Mouse (Mus musculus): ENCODE measurements around the gene Emc9. TPM values are rescaled to one million over a fixed set of nuclear protein-coding genes. Genes with fewer than 3 reads are reported as not detected.

Gene Emc9
- polyA plus RNA-seq, 1 experiment from 2014 or later, result 6.4 TPM

GRCm38 (mm10) chr14:55584303-55584701 is 800 bp downstream of the Emc9 start:
- H3K36me3 ChIP-seq (ENCODE audit: control insufficient read depth, insufficient read depth, low read length), result peaks cover 2% of the 10 kb centered on the region; the same call in 1 of the 2 replicates
- H3K9me3 ChIP-seq (ENCODE audit: control insufficient read depth, low read length), result no peaks in the 10 kb centered on the region
- ATAC-seq (ENCODE audit: low FRiP score) (no peak), DNase-seq (ENCODE audit: low spot score) (no peak)
- WGBS, result 40% methylated on average over 5 of the region's 5 CpGs
- H3K9ac ChIP-seq (ENCODE audit: low read depth, low read length), result peak overlapping the region; percentile 70
- H3K27me3 ChIP-seq (ENCODE audit: control insufficient read depth, insufficient read depth, low read length), result no peaks in the 10 kb centered on the region
- no peak overlapping the region for H3K27ac ChIP-seq (ENCODE audit: low read depth, low read length)
- no peaks in the 10 kb centered on the region; the same call in 1 of the 2 replicates for H3K4me1 ChIP-seq (replicated peaks; ENCODE audit: control insufficient read depth, insufficient read depth, low read length)
- H3K4me3 ChIP-seq (ENCODE audit: low read depth, low read length), result peak overlapping the region; percentile 43
- H3K4me2 ChIP-seq (replicated peaks; ENCODE audit: low read depth, low read length), result peak overlapping the region; percentile 84

GRCm38 (mm10) chr14:55581981-55582681 is 3.0 kb downstream of the Emc9 start:
- H3K36me3 ChIP-seq (ENCODE audit: control insufficient read depth, insufficient read depth, low read length), result peaks cover 2% of the 10 kb centered on the region; the same call in 1 of the 2 replicates

GRCm38 (mm10) chr14:55580731-55581130 is 4.4 kb downstream of the Emc9 start:
- ATAC-seq (ENCODE audit: low FRiP score) (no peak), DNase-seq (ENCODE audit: low spot score) (no peak)
- H3K9me3 ChIP-seq (ENCODE audit: control insufficient read depth, low read length), result no peaks in the 10 kb centered on the region
- H3K4me1 ChIP-seq (replicated peaks; ENCODE audit: control insufficient read depth, insufficient read depth, low read length), result peaks cover 3% of the 10 kb centered on the region
- WGBS, result 94% methylated on average over 16 of the region's 16 CpGs
- no peak overlapping the region for H3K4me2 ChIP-seq (replicated peaks; ENCODE audit: low read depth, low read length)
- H3K36me3 ChIP-seq (ENCODE audit: control insufficient read depth, insufficient read depth, low read length), result peaks cover 2% of the 10 kb centered on the region; the same call in 1 of the 2 replicates
- H3K27me3 ChIP-seq (ENCODE audit: control insufficient read depth, insufficient read depth, low read length), result no peaks in the 10 kb centered on the region
- H3K4me3 ChIP-seq (ENCODE audit: low read depth, low read length), result no peak overlapping the region
- H3K27ac ChIP-seq (ENCODE audit: low read depth, low read length), result no peak overlapping the region
- H3K9ac ChIP-seq (ENCODE audit: low read depth, low read length), result no peak overlapping the region

More at GRCm38 (mm10) chr14:55581981-55582681, 3.0 kb downstream of the Emc9 start:
- H3K4me1 ChIP-seq (replicated peaks; ENCODE audit: control insufficient read depth, insufficient read depth, low read length), result peaks cover 3% of the 10 kb centered on the region
- 79% methylated on average over 9 of the region's 9 CpGs for WGBS
- no peak overlapping the region for H3K9ac ChIP-seq (ENCODE audit: low read depth, low read length)
- DNase-seq (ENCODE audit: low spot score) (no peak), ATAC-seq (ENCODE audit: low FRiP score) (no peak)
- H3K4me3 ChIP-seq (ENCODE audit: low read depth, low read length), result no peak overlapping the region
- no peaks in the 10 kb centered on the region for H3K9me3 ChIP-seq (ENCODE audit: control insufficient read depth, low read length)
- no peak overlapping the region for H3K27ac ChIP-seq (ENCODE audit: low read depth, low read length)
- no peaks in the 10 kb centered on the region for H3K27me3 ChIP-seq (ENCODE audit: control insufficient read depth, insufficient read depth, low read length)
- H3K4me2 ChIP-seq (replicated peaks; ENCODE audit: low read depth, low read length), result no peak overlapping the region

GRCm38 (mm10) chr14:55579511-55580496 is 5.3 kb downstream of the Emc9 start:
- H3K27me3 ChIP-seq (ENCODE audit: control insufficient read depth, insufficient read depth, low read length), result no peaks in the 10 kb centered on the region
- no peak overlapping the region for H3K4me3 ChIP-seq (ENCODE audit: low read depth, low read length)
- 86% methylated on average over 23 of the region's 23 CpGs for WGBS
- no peak overlapping the region for H3K4me2 ChIP-seq (replicated peaks; ENCODE audit: low read depth, low read length)
- H3K27ac ChIP-seq (ENCODE audit: low read depth, low read length), result no peak overlapping the region
- peaks cover 3% of the 10 kb centered on the region for H3K4me1 ChIP-seq (replicated peaks; ENCODE audit: control insufficient read depth, insufficient read depth, low read length)
- H3K9me3 ChIP-seq (ENCODE audit: control insufficient read depth, low read length), result no peaks in the 10 kb centered on the region
- ATAC-seq (ENCODE audit: low FRiP score) (no peak), DNase-seq (ENCODE audit: low spot score) (no peak)
- H3K36me3 ChIP-seq (ENCODE audit: control insufficient read depth, insufficient read depth, low read length), result peaks cover 2% of the 10 kb centered on the region; the same call in 1 of the 2 replicates
- H3K9ac ChIP-seq (ENCODE audit: low read depth, low read length), result no peak overlapping the region

GRCm38 (mm10) chr14:55578668-55579269 is 6.3 kb downstream of the Emc9 start:
- peaks cover 3% of the 10 kb centered on the region; the same call in 1 of the 2 replicates for H3K4me1 ChIP-seq (replicated peaks; ENCODE audit: control insufficient read depth, insufficient read depth, low read length)
- H3K9me3 ChIP-seq (ENCODE audit: control insufficient read depth, low read length), result no peaks in the 10 kb centered on the region
- H3K4me3 ChIP-seq (ENCODE audit: low read depth, low read length), result peak overlapping the region; percentile 63
- H3K36me3 ChIP-seq (ENCODE audit: control insufficient read depth, insufficient read depth, low read length), result peaks cover 2% of the 10 kb centered on the region; the same call in 1 of the 2 replicates
- H3K27ac ChIP-seq (ENCODE audit: low read depth, low read length), result peak overlapping the region; percentile 75; the same call in 1 of the 2 replicates
- no peaks in the 10 kb centered on the region for H3K27me3 ChIP-seq (ENCODE audit: control insufficient read depth, insufficient read depth, low read length)
- peak overlapping the region; percentile 83 for H3K9ac ChIP-seq (ENCODE audit: low read depth, low read length)
- H3K4me2 ChIP-seq (replicated peaks; ENCODE audit: low read depth, low read length), result peak overlapping the region; percentile 85
- WGBS, result 41% methylated on average over 6 of the region's 6 CpGs
- DNase-seq (ENCODE audit: low spot score), result no peak
- peak; percentile 62 for ATAC-seq (ENCODE audit: low FRiP score)

- peak; percentile 89 for ATAC-seq (ENCODE audit: low FRiP score)
- peak within 1 kb of the TSS; percentile 83 for H3K9ac ChIP-seq (ENCODE audit: low read depth, low read length)
- peak; percentile 78 for DNase-seq (ENCODE audit: low spot score)
- peaks cover 3% of the 10 kb centered on the region; the same call in 1 of the 2 replicates for H3K4me1 ChIP-seq (replicated peaks; ENCODE audit: control insufficient read depth, insufficient read depth, low read length)
- no peaks in the 10 kb centered on the region for H3K9me3 ChIP-seq (ENCODE audit: control insufficient read depth, low read length)
- peak within 1 kb of the TSS; percentile 85 for H3K4me2 ChIP-seq (replicated peaks; ENCODE audit: low read depth, low read length)
- under 1% methylated on average over 30 of the region's 32 CpGs for WGBS
- H3K27me3 ChIP-seq (ENCODE audit: control insufficient read depth, insufficient read depth, low read length), result no peaks in the 10 kb centered on the region
- peak within 1 kb of the TSS; percentile 63 for H3K4me3 ChIP-seq (ENCODE audit: low read depth, low read length)
- H3K27ac ChIP-seq (ENCODE audit: low read depth, low read length), result peak within 1 kb of the TSS; percentile 75; the same call in 1 of the 2 replicates
- peaks cover 2% of the 10 kb centered on the region; the same call in 1 of the 2 replicates for H3K36me3 ChIP-seq (ENCODE audit: control insufficient read depth, insufficient read depth, low read length)
These were observed 7.0 kb downstream of the Emc9 start, which contains the start of gene Psme1 for GRCm38 (mm10) chr14:55577871-55578667. Gene Psme1, plus strand, starts transcription at chr14:55578123.

GRCm38 (mm10) chr14:55576376-55576775 is 8.7 kb downstream of the Emc9 start:
- Histone ChIP-seq H3K36me3 (ENCODE audit: control insufficient read depth, insufficient read depth, low read length) (peaks cover 2% of the 10 kb centered on the region; the same call in 1 of the 2 replicates), H3K4me2 (replicated peaks; ENCODE audit: low read depth, low read length) (no peak overlapping the region), H3K4me1 (replicated peaks; ENCODE audit: control insufficient read depth, insufficient read depth, low read length) (peaks cover 3% of the 10 kb centered on the region; the same call in 1 of the 2 replicates), H3K9ac (ENCODE audit: low read depth, low read length) (no peak overlapping the region), H3K27ac (ENCODE audit: low read depth, low read length) (no peak overlapping the region), H3K9me3 (ENCODE audit: control insufficient read depth, low read length) (no peaks in the 10 kb centered on the region), H3K4me3 (ENCODE audit: low read depth, low read length) (no peak overlapping the region), H3K27me3 (ENCODE audit: control insufficient read depth, insufficient read depth, low read length) (no peaks in the 10 kb centered on the region)
- ATAC-seq (ENCODE audit: low FRiP score) (no peak), DNase-seq (ENCODE audit: low spot score) (no peak)
- WGBS, result 84% methylated on average over 16 of the region's 16 CpGs

Measured in hindbrain, embryonic 11.5 days (tissue).